ENCODE assay signal across 8 mouse cellular contexts in the genomic region with DNA sequence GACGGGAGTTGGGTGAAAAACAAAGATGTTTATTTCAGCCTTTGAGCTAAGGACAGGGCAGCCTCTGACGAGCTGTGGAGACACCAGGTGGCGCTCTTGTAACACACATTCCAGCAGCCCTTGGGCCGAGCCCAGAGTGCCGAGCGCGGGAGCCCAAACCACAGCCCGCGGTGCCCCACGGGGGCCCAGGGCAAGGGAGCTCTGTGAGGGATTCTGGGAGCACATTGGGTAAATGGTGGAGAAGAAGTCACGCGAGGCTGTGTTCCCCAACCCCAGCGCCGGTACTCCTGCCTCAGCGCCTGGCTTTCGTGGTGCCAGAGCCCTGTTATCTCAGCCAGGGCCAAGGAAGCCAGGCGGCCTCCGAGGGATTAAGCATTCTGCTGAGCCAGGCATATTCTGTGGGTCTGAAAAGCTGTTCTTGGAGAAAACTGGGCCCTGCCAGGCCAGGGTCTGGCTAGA. TPM values are rescaled to one million over a fixed set of nuclear protein-coding genes. Genes with fewer than 3 reads are reported as not detected.
A peak's percentile ranks its signal among the peaks of the same experiment; 100 is the strongest.
DNase-seq lines count a peak whose midpoint lies in the region; ATAC-seq and TF ChIP-seq lines count a peak whose summit lies in the region.

No protein-coding gene starts in this region.

- DNase-seq in Patski (ENCODE audit: low read depth, low spot score): peak; percentile 12
- DNase-seq in cerebellum, postnatal 14 days: peak; percentile 92 to 93
- peak; percentile 75 for DNase-seq in frontal cortex, postnatal 25 days (ENCODE audit: low spot score in 2 of 2)
- peak; percentile 85 to 87 for DNase-seq in layer of hippocampus, postnatal 14 days (ENCODE audit: low spot score in 2 of 2)
- DNase-seq in lung, postnatal 14 days: peak; percentile 91
- DNase-seq in retina, adult 2 months (ENCODE audit: low read depth, low spot score): peak; percentile 56
- peak; percentile 79 for DNase-seq in thymus, postnatal 25 days

- peak; percentile 98 for TF ChIP-seq CTCF in Patski (IDR thresholded peaks at IDR 0.05)

- no peaks in the 10 kb centered on the region for H3K9me3 ChIP-seq in hindbrain, embryonic 13.5 days

- CTCF ChIA-PET in Patski (lab: Charles Lee): interaction anchor here (0.8 to 9.8 kb wide), 9 partner anchors 15 to 320 kb away, joined by 3 to 209 read pairs (median 3); a partner anchor contains a TSS

- H3K36me3 ChIP-seq in hindbrain, embryonic 13.5 days: no peaks in the 10 kb centered on the region

- H3K4me2 ChIP-seq in hindbrain, embryonic 13.5 days: peak overlapping the region; percentile 61

- peak overlapping the region; percentile 33 for H3K4me3 ChIP-seq in hindbrain, embryonic 13.5 days

- H3K27me3 ChIP-seq in Patski: no peaks in the 10 kb centered on the region
- H3K27me3 ChIP-seq in hindbrain, embryonic 13.5 days: peaks cover 14% of the 10 kb centered on the region; the same call in 1 of the 2 replicates

- H3K27ac ChIP-seq in hindbrain, embryonic 13.5 days: peak overlapping the region; percentile 44; the same call in 1 of the 2 replicates

- POLR2A ChIA-PET in Patski (lab: Charles Lee): interaction anchor here (0.6 to 2.2 kb wide), 2 partner anchors 204 to 313 kb away, joined by 3 to 8 read pairs; no protein-coding TSS in a partner anchor

- WGBS in hindbrain, embryonic 13.5 days: 3% methylated on average over 18 of the region's 18 CpGs

- in situ Hi-C loops in Patski (cut with MboI; ENCODE audit: low pct_unique_long_range_greater_than_20kb): loop anchor here (5.0 kb wide), 2 partner anchors 313 to 608 kb away; no protein-coding TSS in a partner anchor

- ATAC-seq in Patski: peak; percentile 78
- ATAC-seq in hindbrain, embryonic 13.5 days (ENCODE audit: low FRiP score): peak; percentile 91

- H3K9ac ChIP-seq in hindbrain, embryonic 13.5 days: peak overlapping the region; percentile 49; the same call in 1 of the 2 replicates

- H3K4me1 ChIP-seq in hindbrain, embryonic 13.5 days (replicated peaks): peaks cover 17% of the 10 kb centered on the region

RNA-seq across cellular contexts. Expression of a gene that starts 47.8 kb away (rescaled TPM):
- polyA plus RNA-seq in Patski (2021): 0.05 TPM
- polyA plus RNA-seq in hindbrain, embryonic 13.5 days (2015; fragmentation: Nextera tagmentation; extraction: Ambion mirVana): 1.3 and 1.7 TPM in 2 replicates
- total RNA-seq in layer of hippocampus, postnatal 14 days (2021): 1 to 10 TPM; 1.0 to 1.6 TPM

RNA-seq across cellular contexts. Expression of a gene that starts 59.5 kb away (rescaled TPM):
- 1.6 TPM for polyA plus RNA-seq in Patski (2021)
- polyA plus RNA-seq in hindbrain, embryonic 13.5 days (2015; fragmentation: Nextera tagmentation; extraction: Ambion mirVana): 1.4 and 1.9 TPM in 2 replicates
- total RNA-seq in layer of hippocampus, postnatal 14 days (2021): under 1 TPM; 0.24 to 0.44 TPM

Comparison
In these comparisons a context has a peak if more than half of its experiments do, and no peak if none do; other contexts are left out.
1. Peak in every context shown above with its lines: DNase-seq, ATAC-seq, H3K4me3 ChIP-seq and H3K27ac ChIP-seq.
2. DNase-seq: peak in every context shown above with its lines; median percentile 92 in cerebellum, postnatal 14 days; 91 in lung, postnatal 14 days; 86 in layer of hippocampus, postnatal 14 days; 79 in thymus, postnatal 25 days; 75 in frontal cortex, postnatal 25 days; 56 in retina, adult 2 months; 12 in Patski.